21 mouse cellular contexts compared by ENCODE assay signal in genomic region chr1:160703813-160704212, GRCm38 (mm10).
A peak's percentile ranks its signal among the peaks of the same experiment; 100 is the strongest.
DNase-seq lines count a peak whose midpoint lies in the region; ATAC-seq and TF ChIP-seq lines count a peak whose summit lies in the region.
"Had no signal": no experiment of that assay in that cellular context is flagged by ENCODE, and none has a peak within 500 bp of the region (broad histone marks: within the 10 kb centered on the region; RNA-seq: fewer than 3 reads in every experiment).

No protein-coding gene starts in this region.

- WGBS in liver, embryonic 13.5 days (ENCODE audit: insufficient replicate concordance) = 92% methylated on average over 6 of the region's 6 CpGs
- WGBS in midbrain, embryonic 14.5 days = 98% methylated on average over 6 of the region's 6 CpGs
- 96% methylated on average over 6 of the region's 6 CpGs for WGBS in midbrain, embryonic 10.5 days
- WGBS in hindbrain, embryonic 16.5 days = 95% methylated on average over 6 of the region's 6 CpGs

- no peak overlapping the region for H3K4me2 ChIP-seq in liver, embryonic 13.5 days
- no peak overlapping the region for H3K4me2 ChIP-seq in midbrain, embryonic 14.5 days (ENCODE audit: low read length)
- no peak overlapping the region for H3K4me2 ChIP-seq in myocyte (ENCODE audit: low read depth)
- no peak overlapping the region for H3K4me2 ChIP-seq in hindbrain, embryonic 16.5 days (ENCODE audit: low read length)
- H3K4me2 ChIP-seq: forebrain, embryonic 13.5 days; heart, embryonic 11.5 days; hindbrain, embryonic 13.5 days had no signal

- no peaks in the 10 kb centered on the region for H3K4me1 ChIP-seq in liver, embryonic 13.5 days (replicated peaks)
- H3K4me1 ChIP-seq in midbrain, embryonic 14.5 days (ENCODE audit: control insufficient read depth, insufficient read depth, low read length) = no peaks in the 10 kb centered on the region
- no peaks in the 10 kb centered on the region for H3K4me1 ChIP-seq in midbrain, embryonic 10.5 days
- H3K4me1 ChIP-seq in hindbrain, embryonic 16.5 days (ENCODE audit: control insufficient read depth, insufficient read depth, low read depth, low read length) = no peaks in the 10 kb centered on the region
- H3K4me1 ChIP-seq: forebrain, embryonic 10.5 days; forebrain, embryonic 13.5 days; hindbrain, embryonic 10.5 days; hindbrain, embryonic 13.5 days had no signal

- TF ChIP-seq POLR2A in myocyte (IDR thresholded peaks at IDR 0.05; ENCODE audit: insufficient read length, low read depth) = no peak

- H3K4me3 ChIP-seq in liver, embryonic 13.5 days (replicated peaks) = no peak overlapping the region
- no peak overlapping the region for H3K4me3 ChIP-seq in midbrain, embryonic 14.5 days (replicated peaks; ENCODE audit: low read depth, low read length)
- no peak overlapping the region for H3K4me3 ChIP-seq in midbrain, embryonic 10.5 days
- H3K4me3 ChIP-seq in myocyte = no peak overlapping the region
- H3K4me3 ChIP-seq in hindbrain, embryonic 16.5 days (ENCODE audit: low read length) = no peak overlapping the region
- H3K4me3 ChIP-seq: forebrain, embryonic 10.5 days; forebrain, embryonic 13.5 days; hindbrain, embryonic 10.5 days; hindbrain, embryonic 13.5 days had no signal

- H3K36me3 ChIP-seq in liver, embryonic 13.5 days = peaks cover 17% of the 10 kb centered on the region
- peaks cover 4% of the 10 kb centered on the region; the same call in 1 of the 2 replicates for H3K36me3 ChIP-seq in midbrain, embryonic 14.5 days (ENCODE audit: control insufficient read depth, insufficient read depth, low read length)
- 0 out of 2 replicates have a peak, but pooled peaks cover 4% of the 10 kb centered on the region for H3K36me3 ChIP-seq in midbrain, embryonic 10.5 days
- H3K36me3 ChIP-seq in myocyte (ENCODE audit: control insufficient read depth, insufficient read depth) = peaks cover 4% of the 10 kb centered on the region
- peaks cover 6% of the 10 kb centered on the region; the same call in 1 of the 2 replicates for H3K36me3 ChIP-seq in hindbrain, embryonic 16.5 days (ENCODE audit: control insufficient read depth, insufficient read depth, low read length)

- H3ac ChIP-seq in myocyte (ENCODE audit: control insufficient read depth, insufficient read length) = no peak overlapping the region

- H3K79me2 ChIP-seq in myocyte (ENCODE audit: control insufficient read depth, insufficient read depth) = no peaks in the 10 kb centered on the region

- no peaks in the 10 kb centered on the region for H3K27me3 ChIP-seq in liver, embryonic 13.5 days
- H3K27me3 ChIP-seq in midbrain, embryonic 14.5 days (ENCODE audit: control insufficient read depth, insufficient read depth, low read length) = no peaks in the 10 kb centered on the region
- no peaks in the 10 kb centered on the region for H3K27me3 ChIP-seq in midbrain, embryonic 10.5 days (ENCODE audit: low read depth, poor library complexity, severe bottlenecking)
- no peaks in the 10 kb centered on the region for H3K27me3 ChIP-seq in myocyte (ENCODE audit: control insufficient read depth, insufficient read depth, insufficient read length)
- H3K27me3 ChIP-seq in hindbrain, embryonic 16.5 days (replicated peaks; ENCODE audit: control insufficient read depth, insufficient read depth, low read length) = no peaks in the 10 kb centered on the region
- H3K27me3 ChIP-seq: forebrain, embryonic 13.5 days; hindbrain, embryonic 13.5 days; Patski had no signal

- no peak overlapping the region for H3K27ac ChIP-seq in liver, embryonic 13.5 days
- H3K27ac ChIP-seq in midbrain, embryonic 14.5 days (replicated peaks; ENCODE audit: low read depth, low read length) = no peak overlapping the region
- H3K27ac ChIP-seq in midbrain, embryonic 10.5 days (replicated peaks) = no peak overlapping the region
- H3K27ac ChIP-seq in hindbrain, embryonic 16.5 days (ENCODE audit: low read depth, low read length) = no peak overlapping the region
- H3K27ac ChIP-seq: forebrain, embryonic 10.5 days; forebrain, embryonic 13.5 days; hindbrain, embryonic 10.5 days; hindbrain, embryonic 13.5 days had no signal

- no peak overlapping the region for H3K9ac ChIP-seq in liver, embryonic 13.5 days
- no peak overlapping the region for H3K9ac ChIP-seq in midbrain, embryonic 14.5 days (replicated peaks; ENCODE audit: low read length)
- no peak overlapping the region for H3K9ac ChIP-seq in hindbrain, embryonic 16.5 days (ENCODE audit: low read depth, low read length)
- H3K9ac ChIP-seq: forebrain, embryonic 13.5 days; hindbrain, embryonic 13.5 days had no signal

- H3K9me3 ChIP-seq in liver, embryonic 13.5 days (replicated peaks) = no peaks in the 10 kb centered on the region
- H3K9me3 ChIP-seq in midbrain, embryonic 14.5 days (ENCODE audit: control insufficient read depth, low read length) = no peaks in the 10 kb centered on the region
- H3K9me3 ChIP-seq in midbrain, embryonic 10.5 days (replicated peaks) = no peaks in the 10 kb centered on the region
- H3K9me3 ChIP-seq in hindbrain, embryonic 16.5 days (ENCODE audit: control insufficient read depth, low read length) = no peaks in the 10 kb centered on the region
- H3K9me3 ChIP-seq: forebrain, embryonic 10.5 days; forebrain, embryonic 13.5 days; hindbrain, embryonic 10.5 days; hindbrain, embryonic 13.5 days had no signal

- no peak for DNase-seq in liver, embryonic 13.5 days
- DNase-seq in liver = no peak
- no peak for DNase-seq in midbrain, embryonic 14.5 days
- no peak for DNase-seq in midbrain, embryonic 10.5 days (ENCODE audit: low spot score)
- DNase-seq: adrenal gland, postnatal 10 days; adrenal gland, postnatal 36 days; cerebellum, adult 18-20 months; cerebellum, adult 9-10 months; cerebellum, postnatal 14 days; gastrocnemius, postnatal 10 days; gastrocnemius, postnatal 36 days had no signal

- peak; percentile 31; the same call in 1 of the 2 replicates for ATAC-seq in liver, embryonic 13.5 days (ENCODE audit: low read depth)
- ATAC-seq in midbrain, embryonic 14.5 days (ENCODE audit: low FRiP score, low TSS enrichment) = peak; percentile 37; the same call in 1 of the 2 replicates
- no peak for ATAC-seq in hindbrain, embryonic 16.5 days
- ATAC-seq: CD4-positive, CD25-positive, alpha-beta regulatory T cell, adult 4 months; forebrain, embryonic 13.5 days; forebrain, embryonic 16.5 days had no signal

TF ChIP-seq in myocyte, 11 proteins besides CTCF, POLR2A, EP300 and RAD21:
- no peak for TF ChIP-seq TCF3 (IDR thresholded peaks at IDR 0.05; ENCODE audit: insufficient read length, low read depth)
- TF ChIP-seq REST (IDR thresholded peaks at IDR 0.05; ENCODE audit: insufficient read depth, insufficient read length) = peak; percentile 2
TF ChIP-seq in myocyte: peak in this region for 1.
